Mouse (Mus musculus): ENCODE results near the gene Zeb2. TPM values are rescaled to one million over a fixed set of nuclear protein-coding genes. Genes with fewer than 3 reads are reported as not detected.

The Zeb2 gene
- polyA plus RNA-seq, 1 experiment from 2014 or later = 14.4 TPM

DNA sequence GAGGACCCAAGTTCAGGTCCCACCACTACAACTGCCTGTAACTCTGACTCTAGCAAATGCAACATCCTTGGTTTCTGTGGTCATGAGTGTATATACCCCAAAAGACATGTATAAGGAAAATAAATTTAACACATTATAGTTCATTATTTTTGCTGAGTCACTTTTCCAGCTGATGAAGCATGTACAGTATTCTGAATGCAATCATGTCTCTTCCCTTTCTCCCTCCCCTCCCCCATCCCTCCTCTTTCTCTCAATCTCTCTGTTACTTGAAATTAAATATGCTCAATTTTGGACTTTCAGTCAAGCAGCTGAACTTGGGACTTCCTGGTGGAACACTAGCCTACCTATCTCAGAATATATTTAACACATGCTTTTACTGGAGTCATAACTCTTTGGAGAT lies 77.7 kb downstream of the Zeb2 start:
- no peak overlapping the region for H3K27ac ChIP-seq (replicated peaks)
- ATAC-seq (ENCODE audit: low FRiP score, low TSS enrichment) (no peak), DNase-seq (ENCODE audit: low spot score) (no peak)
- no peaks in the 10 kb centered on the region for H3K27me3 ChIP-seq (ENCODE audit: control insufficient read depth, insufficient read depth, low read length)
- no peak overlapping the region for H3K9ac ChIP-seq (ENCODE audit: low read length)
- TF ChIP-seq CTCF (IDR thresholded peaks at IDR 0.05; ENCODE audit: low read depth) = no peak
- TF ChIP-seq EP300 (optimal IDR thresholded peaks at IDR 0.05) = no peak
- no peaks in the 10 kb centered on the region for H3K9me3 ChIP-seq (ENCODE audit: control insufficient read depth, low read length)
- no peak overlapping the region for H3K4me2 ChIP-seq (replicated peaks; ENCODE audit: low read depth)
- no peaks in the 10 kb centered on the region for H3K4me1 ChIP-seq (replicated peaks; ENCODE audit: control insufficient read depth, insufficient read depth)
- no peaks in the 10 kb centered on the region for H3K36me3 ChIP-seq (ENCODE audit: control insufficient read depth, insufficient read depth, low read length)
- no peak overlapping the region for H3K4me3 ChIP-seq (ENCODE audit: low read depth, low read length)

DNA sequence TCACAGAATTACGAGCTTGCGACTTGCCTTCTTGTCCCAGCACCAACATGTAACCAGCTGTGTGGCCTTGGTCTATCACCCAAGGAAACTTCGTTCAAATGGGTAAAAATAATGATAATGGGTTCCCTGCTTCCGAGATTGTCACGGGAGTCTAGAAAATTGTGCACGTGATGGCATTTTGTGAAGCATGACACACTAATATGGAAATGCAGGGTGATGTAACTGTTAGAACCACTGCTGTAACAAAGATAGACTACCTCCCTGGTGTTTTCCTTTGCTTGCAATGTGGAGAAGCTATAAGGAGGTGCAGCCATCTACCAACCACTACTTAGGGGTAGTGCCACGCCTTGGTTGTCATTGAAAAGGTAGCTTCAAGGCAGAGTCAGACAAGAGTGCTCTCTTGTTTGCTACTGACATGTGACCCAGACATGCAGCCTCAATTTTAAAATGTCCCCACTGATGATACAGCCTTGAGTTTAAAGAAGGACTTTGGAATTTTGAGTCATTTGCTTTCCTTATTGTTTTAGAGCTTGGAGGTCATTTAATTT lies 89.0 kb downstream of the Zeb2 start:
- Histone ChIP-seq H3K4me1 (replicated peaks; ENCODE audit: control insufficient read depth, insufficient read depth) (no peaks in the 10 kb centered on the region), H3K9me3 (ENCODE audit: control insufficient read depth, low read length) (no peaks in the 10 kb centered on the region), H3K36me3 (ENCODE audit: control insufficient read depth, insufficient read depth, low read length) (no peaks in the 10 kb centered on the region), H3K4me3 (ENCODE audit: low read depth, low read length) (no peak overlapping the region), H3K27me3 (ENCODE audit: control insufficient read depth, insufficient read depth, low read length) (no peaks in the 10 kb centered on the region), H3K27ac (replicated peaks) (no peak overlapping the region), H3K9ac (ENCODE audit: low read length) (no peak overlapping the region), H3K4me2 (replicated peaks; ENCODE audit: low read depth) (no peak overlapping the region)
- DNase-seq (ENCODE audit: low spot score) (no peak), ATAC-seq (ENCODE audit: low FRiP score, low TSS enrichment) (no peak)
- 82% methylated on average over 7 of the region's 7 CpGs for WGBS
- TF ChIP-seq EP300 (optimal IDR thresholded peaks at IDR 0.05) = no peak
- TF ChIP-seq CTCF (IDR thresholded peaks at IDR 0.05; ENCODE audit: low read depth) = no peak

DNA sequence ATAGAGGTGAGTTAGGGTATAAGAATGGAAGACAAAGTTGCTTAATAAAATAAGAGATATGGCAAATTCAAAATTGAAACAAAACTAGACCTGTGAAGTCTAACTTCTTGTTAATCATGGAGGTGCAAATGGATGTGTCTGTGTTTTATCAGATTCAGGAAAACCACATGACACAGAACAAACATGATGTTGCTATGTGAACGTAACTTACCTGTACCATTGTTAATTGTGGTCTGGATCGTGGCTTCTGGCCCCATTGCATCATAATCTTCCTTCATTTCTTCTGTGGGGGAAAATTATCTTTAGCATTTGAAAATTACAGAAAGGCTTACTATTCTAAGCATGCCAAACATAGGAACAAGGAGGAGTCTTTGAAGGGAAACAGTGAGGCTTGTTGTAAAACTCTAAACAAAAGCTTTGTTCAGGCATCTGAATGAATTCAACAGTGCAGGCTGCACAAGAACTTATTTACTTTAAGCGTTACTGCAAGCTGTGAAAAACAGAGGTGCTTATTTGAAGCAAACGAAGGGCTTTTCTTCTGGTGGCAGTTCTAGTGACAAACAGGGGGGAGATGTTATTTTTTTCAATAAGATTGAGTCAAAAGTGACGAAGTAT lies 99.9 kb downstream of the Zeb2 start:
- Histone ChIP-seq H3K9me3 (ENCODE audit: control insufficient read depth, low read length) (no peaks in the 10 kb centered on the region), H3K4me2 (replicated peaks; ENCODE audit: low read depth) (no peak overlapping the region), H3K9ac (ENCODE audit: low read length) (no peak overlapping the region), H3K4me1 (replicated peaks; ENCODE audit: control insufficient read depth, insufficient read depth) (no peaks in the 10 kb centered on the region), H3K27ac (replicated peaks) (no peak overlapping the region), H3K27me3 (ENCODE audit: control insufficient read depth, insufficient read depth, low read length) (no peaks in the 10 kb centered on the region), H3K4me3 (ENCODE audit: low read depth, low read length) (no peak overlapping the region), H3K36me3 (ENCODE audit: control insufficient read depth, insufficient read depth, low read length) (no peaks in the 10 kb centered on the region)
- WGBS = 56% methylated on average over 5 of the region's 5 CpGs
- ATAC-seq (ENCODE audit: low FRiP score, low TSS enrichment) (no peak), DNase-seq (ENCODE audit: low spot score) (no peak)
- no peak for TF ChIP-seq CTCF (IDR thresholded peaks at IDR 0.05; ENCODE audit: low read depth)

DNA sequence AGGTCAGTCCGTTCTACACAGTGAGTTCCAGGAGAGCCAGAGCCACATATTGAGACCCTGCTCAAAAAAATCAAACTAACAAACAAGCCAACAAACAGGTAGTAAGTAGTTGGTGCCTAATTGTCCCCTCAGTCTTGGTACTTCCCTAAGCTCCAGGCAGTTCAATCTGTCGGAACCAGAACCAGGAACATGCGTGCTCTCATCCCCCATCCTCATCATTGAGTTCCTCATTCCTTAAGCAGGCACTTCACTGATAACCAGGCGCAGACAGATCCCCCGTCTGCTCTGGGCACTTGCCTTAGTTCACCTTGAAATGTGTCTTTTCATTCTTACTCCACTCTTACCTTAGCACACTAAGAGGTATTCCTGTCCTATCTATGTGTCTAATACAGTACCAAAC lies 103.9 kb downstream of the Zeb2 start:
- TF ChIP-seq CTCF (IDR thresholded peaks at IDR 0.05; ENCODE audit: low read depth) (no peak), EP300 (optimal IDR thresholded peaks at IDR 0.05) (no peak)
- H3K9ac ChIP-seq (ENCODE audit: low read length) = no peak overlapping the region
- H3K4me2 ChIP-seq (replicated peaks; ENCODE audit: low read depth) = no peak overlapping the region
- no peaks in the 10 kb centered on the region for H3K9me3 ChIP-seq (ENCODE audit: control insufficient read depth, low read length)
- 93% methylated on average over 5 of the region's 5 CpGs for WGBS
- no peaks in the 10 kb centered on the region for H3K27me3 ChIP-seq (ENCODE audit: control insufficient read depth, insufficient read depth, low read length)
- DNase-seq (ENCODE audit: low spot score) (no peak), ATAC-seq (ENCODE audit: low FRiP score, low TSS enrichment) (no peak)
- no peaks in the 10 kb centered on the region for H3K36me3 ChIP-seq (ENCODE audit: control insufficient read depth, insufficient read depth, low read length)
- H3K4me1 ChIP-seq (replicated peaks; ENCODE audit: control insufficient read depth, insufficient read depth) = no peaks in the 10 kb centered on the region
- H3K27ac ChIP-seq (replicated peaks) = no peak overlapping the region
- H3K4me3 ChIP-seq (ENCODE audit: low read depth, low read length) = no peak overlapping the region

DNA sequence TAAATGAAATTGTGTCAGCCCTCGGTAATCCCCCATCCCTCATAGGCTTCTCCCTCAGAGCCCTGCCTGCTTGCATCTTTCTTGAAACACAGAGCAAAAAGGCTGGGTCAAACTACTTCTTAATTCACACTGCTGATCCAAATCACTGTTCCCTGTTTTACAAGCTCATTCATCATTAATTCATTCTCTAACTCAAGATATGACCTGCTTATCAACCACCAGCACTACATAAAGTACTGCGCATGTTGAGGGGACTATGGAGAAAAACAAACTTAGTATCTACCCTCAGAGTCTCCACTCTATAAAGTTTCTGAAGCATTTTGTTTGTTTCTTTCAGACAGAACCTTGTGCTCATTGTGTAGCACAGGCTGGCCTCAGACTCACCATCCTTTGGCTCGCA lies 104.5 kb downstream of the Zeb2 start:
- no peak for ATAC-seq (ENCODE audit: low FRiP score, low TSS enrichment)
- Histone ChIP-seq H3K36me3 (ENCODE audit: control insufficient read depth, insufficient read depth, low read length) (no peaks in the 10 kb centered on the region), H3K27me3 (ENCODE audit: control insufficient read depth, insufficient read depth, low read length) (no peaks in the 10 kb centered on the region), H3K9me3 (ENCODE audit: control insufficient read depth, low read length) (no peaks in the 10 kb centered on the region), H3K27ac (replicated peaks) (no peak overlapping the region), H3K9ac (ENCODE audit: low read length) (no peak overlapping the region), H3K4me2 (replicated peaks; ENCODE audit: low read depth) (no peak overlapping the region), H3K4me1 (replicated peaks; ENCODE audit: control insufficient read depth, insufficient read depth) (no peaks in the 10 kb centered on the region), H3K4me3 (ENCODE audit: low read depth, low read length) (no peak overlapping the region)
- WGBS = 87% methylated on average over 3 of the region's 3 CpGs
- no peak for DNase-seq (ENCODE audit: low spot score)
- TF ChIP-seq EP300 (optimal IDR thresholded peaks at IDR 0.05) = no peak
- no peak for TF ChIP-seq CTCF (IDR thresholded peaks at IDR 0.05; ENCODE audit: low read depth)

DNA sequence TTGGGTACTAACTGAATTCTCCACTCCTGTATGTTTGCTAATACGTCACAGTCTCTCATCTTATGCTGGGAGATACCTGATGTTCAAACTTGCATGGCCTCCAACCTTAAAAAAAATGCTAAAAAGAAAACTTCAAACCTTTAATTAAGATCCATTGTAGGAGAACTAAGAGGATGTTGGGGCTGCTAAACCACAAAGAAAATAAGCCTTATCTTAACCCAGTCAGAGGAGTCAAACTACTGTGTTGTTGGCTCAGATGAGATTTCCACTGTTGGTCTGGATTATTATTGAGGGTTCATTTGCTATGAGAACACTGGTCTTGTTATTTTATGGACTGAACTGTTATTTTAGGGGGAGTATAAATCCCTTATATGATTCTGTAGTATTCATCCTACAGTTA lies 106.5 kb downstream of the Zeb2 start:
- 94% methylated on average over 1 of the region's 1 CpGs for WGBS
- Histone ChIP-seq H3K27ac (replicated peaks) (no peak overlapping the region), H3K4me1 (replicated peaks; ENCODE audit: control insufficient read depth, insufficient read depth) (no peaks in the 10 kb centered on the region), H3K27me3 (ENCODE audit: control insufficient read depth, insufficient read depth, low read length) (no peaks in the 10 kb centered on the region), H3K9ac (ENCODE audit: low read length) (no peak overlapping the region), H3K4me2 (replicated peaks; ENCODE audit: low read depth) (no peak overlapping the region), H3K9me3 (ENCODE audit: control insufficient read depth, low read length) (no peaks in the 10 kb centered on the region), H3K36me3 (ENCODE audit: control insufficient read depth, insufficient read depth, low read length) (no peaks in the 10 kb centered on the region), H3K4me3 (ENCODE audit: low read depth, low read length) (no peak overlapping the region)
- DNase-seq (ENCODE audit: low spot score) = no peak
- TF ChIP-seq CTCF (IDR thresholded peaks at IDR 0.05; ENCODE audit: low read depth) (no peak), EP300 (optimal IDR thresholded peaks at IDR 0.05) (no peak)
- ATAC-seq (ENCODE audit: low FRiP score, low TSS enrichment) = no peak

Data from stomach, postnatal 0 days (tissue).